In genomic region chr19:41417995-41418394, GRCm38 (mm10) we compare ENCODE assay signal across 11 mouse cellular contexts. TPM values are rescaled to one million over a fixed set of nuclear protein-coding genes. Genes with fewer than 3 reads are reported as not detected.
DNase-seq lines count a peak whose midpoint lies in the region.
"Had no signal": no experiment of that assay in that cellular context is flagged by ENCODE, and none has a peak within 500 bp of the region (broad histone marks: within the 10 kb centered on the region; RNA-seq: fewer than 3 reads in every experiment).

No protein-coding gene starts in this region.

- peak; percentile 28 for DNase-seq in embryo, embryonic 10.5 days (ENCODE audit: low spot score)
- no peak for DNase-seq in embryo, embryonic 9.5 days (ENCODE audit: extremely low spot score)
- peak; percentile 29 for DNase-seq in ovary, postnatal 14 days (ENCODE audit: low spot score)
- DNase-seq in ovary, postnatal 36 days (ENCODE audit: low spot score), result no peak
- DNase-seq in fibroblast of lung, adult 2 months (ENCODE audit: low read depth), result peak; percentile 26
- DNase-seq in retina, postnatal 1 day, result peak; percentile 32
- no peak for DNase-seq in left cerebral cortex, adult 18-20 months (ENCODE audit: low spot score in 2 of 2)
- DNase-seq in thymus, postnatal 25 days, result no peak
- DNase-seq: cerebellum, adult 9-11 months; right cerebral cortex, postnatal 14 days; thymus, postnatal 14 days had no signal

RNA-seq across cellular contexts. Expression of gene Pik3ap1, which starts 33.1 kb away (rescaled TPM):
- total RNA-seq in left cerebral cortex, adult 18-20 months (2021), result 1 to 10 TPM; 2.4 to 2.6 TPM

Comparison
In these comparisons a context has a peak if more than half of its experiments do, and no peak if none do; other contexts are left out.
1. DNase-seq: peak in embryo, embryonic 10.5 days (single experiment), ovary, postnatal 14 days (single experiment), fibroblast of lung, adult 2 months (single experiment) and retina, postnatal 1 day (single experiment); none in embryo, embryonic 9.5 days (single experiment), ovary, postnatal 36 days (single experiment), left cerebral cortex, adult 18-20 months (0 of 2) and thymus, postnatal 25 days (single experiment).